Mouse (Mus musculus) layer of hippocampus, adult 18-20 months (tissue): ENCODE data around the gene Bach1. TPM values are rescaled to one million over a fixed set of nuclear protein-coding genes. Genes with fewer than 3 reads are reported as not detected.
"Not testable (repeated sequence)": the region's sequence is repeated elsewhere in the genome, so short reads cannot be mapped to it uniquely, and the experiment has no call there.

Source experiments
- DNase-seq, 2 experiments: peaks; one replicate each; pipeline ENCODE4 v3.0.0; 2022; ENCODE audit warnings: low spot score in 2 of 2
- total RNA-seq, 2 experiments: library from RNA; stranded (reverse); gene quantifications; 2 replicates each; pipeline ENCODE4 v1.2.3; 2021

The Bach1 gene
- total RNA-seq, 2 experiments from 2014 or later, result 11.8 to 12.2 TPM

- DNase-seq, result no peak
Measured at GRCm38 (mm10) chr16:87680912-87681634, 17.7 kb upstream of the Bach1 start.

DNA sequence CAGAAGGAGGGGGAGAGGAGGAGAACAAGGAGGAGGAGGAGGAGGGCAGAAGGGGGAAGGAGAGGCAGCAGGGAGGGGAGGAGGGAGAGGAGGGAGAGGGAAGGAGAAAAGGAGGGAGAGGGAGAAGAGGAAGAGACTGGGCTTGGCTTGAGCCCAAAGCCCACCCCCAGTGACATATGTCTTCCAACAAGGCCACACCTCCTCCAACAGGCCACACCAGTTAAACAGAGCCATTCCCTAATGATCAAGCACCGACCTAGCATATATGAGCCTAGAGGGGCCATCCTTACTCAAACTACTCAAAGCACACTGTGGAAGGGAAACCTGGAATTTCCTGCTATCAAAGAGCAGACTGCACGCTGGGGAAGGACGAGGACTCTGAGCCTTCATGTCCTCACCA lies 16.9 kb upstream of the Bach1 start:
- no peak for DNase-seq

DNA sequence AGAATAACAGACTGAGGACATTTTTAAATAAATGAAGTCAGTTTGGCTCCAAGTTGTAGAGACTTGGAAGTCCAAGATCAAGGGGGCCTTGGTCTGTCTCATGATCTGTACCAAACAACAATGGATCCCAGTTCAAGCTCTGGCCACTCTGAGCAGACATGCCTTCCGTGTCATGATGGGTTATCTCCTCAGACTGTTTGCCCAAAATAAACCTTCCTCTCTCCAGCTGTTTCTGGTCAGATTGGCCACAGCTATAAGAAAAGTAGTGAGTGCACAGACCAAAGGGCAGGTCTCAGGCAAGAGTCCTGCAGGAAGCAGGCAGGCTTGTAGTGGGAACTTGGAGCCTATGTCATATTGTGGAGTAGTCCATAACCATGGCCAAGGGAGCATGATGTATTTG lies 12.3 kb upstream of the Bach1 start:
- DNase-seq, result no peak

- DNase-seq, result no peak
Measured at GRCm38 (mm10) chr16:87687346-87687745, 11.4 kb upstream of the Bach1 start.

GRCm38 (mm10) chr16:87688328-87688727 lies 10.4 kb upstream of the Bach1 start:
- DNase-seq, result not testable (repeated sequence)

- DNase-seq, result not testable (repeated sequence)
Measured at GRCm38 (mm10) chr16:87688823-87689222, 9.9 kb upstream of the Bach1 start.

DNA sequence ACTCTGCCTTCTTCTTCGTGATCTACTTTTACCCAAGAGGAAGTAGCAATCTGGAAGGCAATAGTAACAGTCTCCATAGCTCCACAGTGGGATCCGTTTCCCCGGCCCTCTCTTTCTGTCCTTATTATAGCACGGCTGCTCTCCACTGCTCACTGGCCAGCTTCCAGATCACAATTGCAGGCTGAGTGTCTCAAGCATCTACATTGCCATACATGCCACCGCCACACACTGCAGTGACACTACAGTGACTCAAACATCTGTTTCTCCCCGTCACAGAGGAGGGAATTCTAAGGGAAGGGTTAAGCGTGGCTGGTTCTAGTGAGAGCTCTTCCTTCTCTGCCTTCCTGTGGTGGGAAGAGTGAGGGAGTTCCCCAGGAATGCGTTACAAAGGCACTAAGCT lies 9.5 kb upstream of the Bach1 start:
- peak in 1 of 2 experiments; percentile 17 for DNase-seq

GRCm38 (mm10) chr16:87690506-87690905 lies 8.2 kb upstream of the Bach1 start:
- no peak for DNase-seq

DNA sequence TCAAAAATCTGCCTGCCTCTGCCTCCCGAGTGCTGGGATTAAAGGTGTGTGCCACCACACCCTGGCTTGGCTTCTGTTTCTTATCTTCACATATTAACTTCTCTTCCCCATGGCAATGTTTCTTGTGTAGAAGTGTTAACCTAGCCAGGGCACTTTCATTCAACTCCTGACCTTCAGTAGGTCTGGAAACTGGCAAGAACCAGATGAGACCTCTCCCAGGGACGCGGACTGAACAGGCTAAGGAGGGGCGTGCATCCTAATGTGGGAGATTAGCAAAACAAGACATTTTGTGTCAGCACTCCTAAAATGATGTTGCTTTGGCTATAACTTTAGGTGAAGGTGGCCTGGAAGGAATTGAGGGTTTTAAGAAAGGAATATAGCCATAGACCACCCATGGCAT lies 7.6 kb upstream of the Bach1 start:
- no peak for DNase-seq

DNA sequence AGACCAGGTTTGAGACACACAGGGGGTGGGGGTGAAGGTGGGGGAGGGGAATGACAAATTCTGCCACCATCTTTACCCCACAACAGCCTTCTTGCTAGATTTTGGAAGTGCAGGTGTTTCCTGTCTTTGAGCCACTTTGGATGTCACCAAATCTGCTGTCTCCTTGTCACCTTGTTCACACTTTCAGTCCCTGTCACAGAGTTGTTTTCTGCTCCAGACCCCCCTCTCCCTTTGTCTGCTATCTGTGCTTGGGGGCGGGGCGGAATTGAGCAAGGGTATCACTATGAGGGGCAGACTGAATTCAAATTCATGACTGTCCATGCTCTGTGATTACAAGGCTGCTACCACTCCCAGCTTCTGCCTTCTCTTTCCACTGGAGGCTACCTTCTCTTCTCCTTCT lies 6.2 kb upstream of the Bach1 start:
- no peak for DNase-seq

DNA sequence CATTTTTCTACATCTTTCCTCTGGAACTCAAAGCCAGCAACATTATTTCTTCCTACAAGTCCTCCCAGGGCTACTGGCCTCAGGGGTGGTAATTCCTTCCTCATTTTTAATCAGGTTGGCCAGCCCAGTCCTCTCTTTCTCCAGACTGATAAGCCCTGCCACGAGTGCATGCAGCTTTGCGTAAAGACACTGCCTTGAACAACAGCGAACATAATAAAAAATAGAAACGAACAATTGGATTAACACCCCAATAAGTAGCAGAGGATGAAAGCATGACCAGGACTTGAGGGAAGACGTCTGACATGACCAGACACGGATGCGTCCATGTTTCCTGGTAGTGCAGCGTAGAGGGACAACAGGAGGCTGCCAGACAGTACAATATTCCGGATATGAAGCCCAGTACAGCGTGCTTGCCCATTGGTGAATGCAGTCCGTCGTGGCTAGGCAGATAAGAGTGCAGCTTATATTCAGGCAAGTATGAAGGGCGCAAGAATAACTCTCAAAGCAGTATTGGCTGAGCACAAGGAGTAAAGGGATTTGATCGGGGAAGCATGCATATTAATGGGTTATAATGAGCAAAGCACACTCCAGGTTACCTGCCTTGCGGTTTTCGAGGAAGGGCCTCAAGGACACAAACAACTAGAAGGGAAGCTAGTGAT lies 909 bp upstream of the Bach1 start:
- DNase-seq, result no peak

GRCm38 (mm10) chr16:87699306-87699692 lies 554 bp downstream of the Bach1 start:
- peak; percentile 37 to 66 for DNase-seq

- DNase-seq, result peak in 1 of 2 experiments; percentile 25
Measured at GRCm38 (mm10) chr16:87699693-87700394, 1.1 kb downstream of the Bach1 start.

- DNase-seq, result no peak
Measured at GRCm38 (mm10) chr16:87700395-87700765, 1.6 kb downstream of the Bach1 start.

- DNase-seq, result no peak
Measured at GRCm38 (mm10) chr16:87701891-87702290, 3.1 kb downstream of the Bach1 start.

GRCm38 (mm10) chr16:87702881-87703280 lies 4.1 kb downstream of the Bach1 start:
- DNase-seq, result no peak

DNA sequence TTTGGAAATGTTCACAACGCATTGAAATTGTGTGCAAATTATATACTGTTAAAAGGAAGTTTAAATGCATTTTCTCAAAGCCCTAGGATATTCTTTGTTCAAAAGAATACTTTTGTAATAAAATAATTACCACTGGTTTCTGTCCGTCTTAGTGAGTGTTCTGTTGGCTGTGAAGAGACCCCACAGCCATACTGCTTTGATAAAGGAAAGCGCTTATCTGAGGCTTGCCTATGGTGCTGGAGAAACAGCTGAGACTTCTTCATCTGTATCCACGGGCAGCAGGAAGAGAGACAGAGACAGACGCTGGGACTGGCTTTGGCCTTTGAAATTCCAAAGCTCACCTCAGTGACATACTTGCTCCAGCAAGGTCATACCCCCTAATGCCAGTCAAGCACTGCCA lies 5.5 kb downstream of the Bach1 start:
- DNase-seq, result no peak

GRCm38 (mm10) chr16:87705892-87706589 lies 7.3 kb downstream of the Bach1 start:
- peak in 1 of 2 experiments; percentile 19 for DNase-seq

- DNase-seq, result no peak
Measured at GRCm38 (mm10) chr16:87707335-87707734, 8.6 kb downstream of the Bach1 start.

- DNase-seq, result no peak
Measured at GRCm38 (mm10) chr16:87708570-87708969, 9.8 kb downstream of the Bach1 start.

DNA sequence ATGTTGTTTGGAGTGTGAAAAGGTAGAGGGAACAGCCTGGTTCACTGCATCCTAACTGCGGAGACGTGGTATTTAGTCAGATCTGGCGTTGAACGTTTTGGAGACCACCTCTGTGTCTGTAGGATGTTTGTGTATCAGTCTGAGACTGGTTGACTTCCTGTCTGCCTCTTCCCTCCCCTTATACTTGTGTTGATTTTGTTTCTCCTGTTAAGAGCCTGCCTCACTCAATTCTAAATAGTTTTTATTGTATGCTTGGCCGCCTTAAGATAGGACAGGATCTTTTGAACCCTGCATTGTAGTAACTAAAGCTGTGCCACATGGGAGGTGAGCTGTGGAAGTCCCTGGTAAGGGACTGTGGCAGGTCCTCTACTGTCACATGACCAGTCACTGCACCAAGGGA lies 10.4 kb downstream of the Bach1 start:
- no peak for DNase-seq

DNA sequence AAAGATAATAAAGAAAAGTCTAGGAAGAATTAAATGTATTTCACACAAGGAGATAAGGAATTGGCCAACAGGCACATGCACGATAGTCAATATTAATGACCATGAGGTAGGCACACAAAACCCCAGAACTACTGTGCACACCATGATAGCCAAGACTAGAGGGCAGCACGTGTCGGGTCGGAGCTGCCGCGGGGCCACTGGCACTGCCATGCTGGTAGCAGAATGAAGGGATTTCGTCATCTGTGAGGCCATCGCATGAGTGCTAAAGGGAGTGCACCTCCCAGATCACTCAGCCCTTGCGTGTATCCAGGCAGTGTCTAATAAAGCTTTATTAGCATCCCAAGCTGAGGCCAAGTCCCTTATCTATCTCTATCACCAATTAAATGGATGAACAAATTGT lies 11.2 kb downstream of the Bach1 start:
- DNase-seq, result no peak
